Mouse (Mus musculus): ENCODE data around the gene Dnah2.

- TF ChIP-seq CTCF (IDR thresholded peaks at IDR 0.05; ENCODE audit: low read depth, low read length) (peak; percentile 43), POLR2A (IDR thresholded peaks at IDR 0.05; ENCODE audit: insufficient read depth, low read length) (no peak)
Observed at GRCm38 (mm10) chr11:69546423-69547053, 2.4 kb downstream of the Dnah2 start.

All from ES-Bruce4 (cell line).